Mouse (Mus musculus): ENCODE data around the gene Nod1.

Gene Nod1

GRCm38 (mm10) chr6:54972111-54972928 lies at the start of gene Nod1:
Gene Nod1, minus strand, starts transcription at chr6:54972612.
- peak; percentile 67 for DNase-seq (ENCODE audit: low spot score)

- DNase-seq (ENCODE audit: low spot score): no peak
Observed at GRCm38 (mm10) chr6:55021806-55022205, 49.4 kb upstream of the Nod1 start.

- DNase-seq (ENCODE audit: low spot score): no peak
Observed at GRCm38 (mm10) chr6:55018417-55018816, 46.0 kb upstream of the Nod1 start.

- peak; percentile 43 for DNase-seq (ENCODE audit: low spot score)
Observed at GRCm38 (mm10) chr6:55016710-55017583, 44.5 kb upstream of the Nod1 start.

- peak; percentile 33 for DNase-seq (ENCODE audit: low spot score)
Observed at GRCm38 (mm10) chr6:55016236-55016635, 43.8 kb upstream of the Nod1 start.

- no peak for DNase-seq (ENCODE audit: low spot score)
Observed at GRCm38 (mm10) chr6:55014184-55014583, 41.8 kb upstream of the Nod1 start.

- no peak for DNase-seq (ENCODE audit: low spot score)
Observed at GRCm38 (mm10) chr6:55012516-55012915, 40.1 kb upstream of the Nod1 start.

- DNase-seq (ENCODE audit: low spot score): no peak
Observed at GRCm38 (mm10) chr6:55010330-55011091, 38.1 kb upstream of the Nod1 start.

GRCm38 (mm10) chr6:55009391-55010230 lies 37.2 kb upstream of the Nod1 start:
- DNase-seq (ENCODE audit: low spot score): no peak

GRCm38 (mm10) chr6:55008401-55008800 lies 36.0 kb upstream of the Nod1 start:
- DNase-seq (ENCODE audit: low spot score): no peak

- DNase-seq (ENCODE audit: low spot score): no peak
Observed at GRCm38 (mm10) chr6:55003559-55003958, 31.1 kb upstream of the Nod1 start.

GRCm38 (mm10) chr6:55002438-55002837 lies 30.0 kb upstream of the Nod1 start:
- no peak for DNase-seq (ENCODE audit: low spot score)

- no peak for DNase-seq (ENCODE audit: low spot score)
Observed at GRCm38 (mm10) chr6:55001320-55001719, 28.9 kb upstream of the Nod1 start.

GRCm38 (mm10) chr6:54997726-54998125 lies 25.3 kb upstream of the Nod1 start:
- DNase-seq (ENCODE audit: low spot score): no peak

- no peak for DNase-seq (ENCODE audit: low spot score)
Observed at GRCm38 (mm10) chr6:54996361-54996760, 23.9 kb upstream of the Nod1 start.

GRCm38 (mm10) chr6:54992734-54993260 lies 20.4 kb upstream of the Nod1 start, which contains the start of gene Ggct:
Gene Ggct, minus strand, starts transcription at chr6:54992950.
- peak; percentile 83 for DNase-seq (ENCODE audit: low spot score)

GRCm38 (mm10) chr6:54992141-54992540 lies 19.7 kb upstream of the Nod1 start:
- no peak for DNase-seq (ENCODE audit: low spot score)

GRCm38 (mm10) chr6:54991189-54991588 lies 18.8 kb upstream of the Nod1 start:
- DNase-seq (ENCODE audit: low spot score): no peak

- DNase-seq (ENCODE audit: low spot score): no peak
Observed at GRCm38 (mm10) chr6:54988141-54988540, 15.7 kb upstream of the Nod1 start.

- no peak for DNase-seq (ENCODE audit: low spot score)
Observed at GRCm38 (mm10) chr6:54984096-54984495, 11.7 kb upstream of the Nod1 start.

GRCm38 (mm10) chr6:54983526-54984050 lies 11.2 kb upstream of the Nod1 start:
- DNase-seq (ENCODE audit: low spot score): no peak
